Mouse (Mus musculus): ENCODE data around the gene Trim42. TPM values are rescaled to one million over a fixed set of nuclear protein-coding genes. Genes with fewer than 3 reads are reported as not detected.

Gene Trim42
- not detected for polyA plus RNA-seq (2021)

GRCm38 (mm10) chr9:97369591-97369990, at the start of gene Trim42:
Trim42 (minus strand) TSS chr9:97369958.
- ATAC-seq (no peak), DNase-seq (ENCODE audit: low read depth, low spot score) (no peak)
- H3K27me3 ChIP-seq, result peaks cover 33% of the 10 kb centered on the region
- POLR2A ChIA-PET, result no interaction called here
- TF ChIP-seq CTCF (IDR thresholded peaks at IDR 0.05), result no peak
- in situ Hi-C loops (cut with MboI; ENCODE audit: low pct_unique_long_range_greater_than_20kb), result no loop called here
- CTCF ChIA-PET, result no interaction called here

- in situ Hi-C loops (cut with MboI; ENCODE audit: low pct_unique_long_range_greater_than_20kb), result no loop called here
- POLR2A ChIA-PET, result no interaction called here
- ATAC-seq, result no peak
- CTCF ChIA-PET, result no interaction called here
- no peak for DNase-seq (ENCODE audit: low read depth, low spot score)
- no peaks in the 10 kb centered on the region for H3K27me3 ChIP-seq
- TF ChIP-seq CTCF (IDR thresholded peaks at IDR 0.05), result no peak
These were observed 45.3 kb upstream of the Trim42 start for GRCm38 (mm10) chr9:97414876-97415668.

DNA sequence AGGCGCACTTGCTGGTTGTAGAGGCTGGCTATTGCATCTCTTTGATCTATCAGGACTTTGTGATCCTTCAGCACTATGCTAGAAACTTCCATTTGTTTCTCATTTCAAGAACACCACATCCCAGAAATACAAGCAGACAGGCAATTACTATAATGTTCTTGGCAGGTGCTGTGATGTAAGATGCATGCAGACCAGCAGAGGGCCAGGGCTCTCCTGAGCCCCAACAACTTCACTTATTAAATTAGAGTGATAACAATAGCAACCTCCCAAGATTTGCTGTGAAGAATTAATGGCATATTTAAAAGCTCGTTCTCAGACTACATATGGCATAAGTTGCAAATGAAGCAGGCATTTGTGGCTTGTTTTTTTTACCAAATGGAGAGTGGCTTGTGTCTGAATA, 38.4 kb upstream of the Trim42 start:
- ATAC-seq (no peak), DNase-seq (ENCODE audit: low read depth, low spot score) (no peak)
- ChIA-PET CTCF (no interaction called here), POLR2A (no interaction called here)
- in situ Hi-C loops (cut with MboI; ENCODE audit: low pct_unique_long_range_greater_than_20kb), result no loop called here
- no peaks in the 10 kb centered on the region for H3K27me3 ChIP-seq
- TF ChIP-seq CTCF (IDR thresholded peaks at IDR 0.05), result peak; percentile 30

- ATAC-seq (no peak), DNase-seq (ENCODE audit: low read depth, low spot score) (no peak)
- no peak for TF ChIP-seq CTCF (IDR thresholded peaks at IDR 0.05)
- in situ Hi-C loops (cut with MboI; ENCODE audit: low pct_unique_long_range_greater_than_20kb), result no loop called here
- ChIA-PET POLR2A (no interaction called here), CTCF (interaction anchor here (1.1 kb wide), 1 partner anchor 21 kb away, joined by 3 read pairs; no protein-coding TSS in a partner anchor)
- peaks cover 18% of the 10 kb centered on the region for H3K27me3 ChIP-seq
These were observed 13.3 kb downstream of the Trim42 start for GRCm38 (mm10) chr9:97356441-97356840.

DNA sequence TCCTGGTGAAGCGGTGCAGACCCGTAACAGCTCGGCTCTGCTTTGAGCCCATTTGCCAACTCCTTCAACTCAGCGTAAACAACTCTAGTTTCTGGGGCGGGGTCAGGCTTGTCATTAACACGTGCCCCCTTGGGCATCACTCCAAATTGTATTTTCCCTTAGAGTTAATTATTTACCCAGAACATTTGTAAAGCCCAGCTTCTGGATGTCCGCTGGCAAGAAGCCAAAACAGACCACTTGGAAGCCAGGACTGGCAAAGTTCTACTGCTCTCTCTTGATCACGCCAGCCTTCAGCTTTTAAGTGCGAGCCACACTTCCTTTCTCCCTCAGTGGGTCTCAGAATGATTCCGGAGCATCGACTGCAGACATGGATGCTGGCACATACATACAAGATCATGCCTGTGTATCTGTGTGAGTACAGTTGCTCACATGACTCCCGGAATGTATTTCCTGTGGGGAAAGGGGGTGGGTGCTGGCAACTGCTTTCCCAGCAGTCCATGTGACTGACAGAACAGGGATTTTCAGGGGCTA, 24.9 kb downstream of the Trim42 start:
- in situ Hi-C loops (cut with MboI; ENCODE audit: low pct_unique_long_range_greater_than_20kb), result no loop called here
- ChIA-PET POLR2A (no interaction called here), CTCF (no interaction called here)
- TF ChIP-seq CTCF (IDR thresholded peaks at IDR 0.05), result no peak
- ATAC-seq (no peak), DNase-seq (ENCODE audit: low read depth, low spot score) (no peak)
- peaks cover 1% of the 10 kb centered on the region for H3K27me3 ChIP-seq

- no peak for ATAC-seq
- no peak for TF ChIP-seq CTCF (IDR thresholded peaks at IDR 0.05)
- in situ Hi-C loops (cut with MboI; ENCODE audit: low pct_unique_long_range_greater_than_20kb), result no loop called here
- DNase-seq (ENCODE audit: low read depth, low spot score), result no peak
- no peaks in the 10 kb centered on the region for H3K27me3 ChIP-seq
- ChIA-PET CTCF (no interaction called here), POLR2A (no interaction called here)
These were observed 28.0 kb downstream of the Trim42 start for GRCm38 (mm10) chr9:97341772-97342171.

DNA sequence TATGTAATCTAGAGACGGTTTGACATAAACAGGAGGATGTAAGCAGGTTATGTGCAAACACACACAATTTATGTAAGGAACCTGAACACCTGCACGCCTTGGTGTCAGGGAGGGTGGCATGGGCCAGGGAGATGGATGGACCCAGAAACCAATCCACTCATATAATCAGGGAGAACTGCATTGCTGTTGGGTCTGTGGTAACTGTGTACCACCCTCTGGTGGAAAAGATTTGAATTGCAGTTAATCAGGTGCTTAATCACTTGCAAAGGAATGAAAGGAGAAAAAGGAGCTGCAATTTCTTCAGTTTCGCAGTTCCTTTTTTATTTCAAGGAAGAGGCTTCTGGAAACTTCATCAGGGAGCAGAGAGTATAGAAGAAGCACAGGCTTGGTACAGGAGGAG, 46.9 kb downstream of the Trim42 start:
- H3K27me3 ChIP-seq, result peaks cover 18% of the 10 kb centered on the region
- in situ Hi-C loops (cut with MboI; ENCODE audit: low pct_unique_long_range_greater_than_20kb), result loop anchor here (25.0 kb wide), 1 partner anchor 411 kb away; no protein-coding TSS in a partner anchor
- no peak for DNase-seq (ENCODE audit: low read depth, low spot score)
- ATAC-seq, result peak; percentile 60
- CTCF ChIA-PET, result interaction anchor here (0.6 to 1.2 kb wide), 4 partner anchors 22 to 254 kb away, joined by 3 to 4 read pairs (median 3); no protein-coding TSS in a partner anchor
- POLR2A ChIA-PET, result no interaction called here
- TF ChIP-seq CTCF (IDR thresholded peaks at IDR 0.05), result peak; percentile 66

DNA sequence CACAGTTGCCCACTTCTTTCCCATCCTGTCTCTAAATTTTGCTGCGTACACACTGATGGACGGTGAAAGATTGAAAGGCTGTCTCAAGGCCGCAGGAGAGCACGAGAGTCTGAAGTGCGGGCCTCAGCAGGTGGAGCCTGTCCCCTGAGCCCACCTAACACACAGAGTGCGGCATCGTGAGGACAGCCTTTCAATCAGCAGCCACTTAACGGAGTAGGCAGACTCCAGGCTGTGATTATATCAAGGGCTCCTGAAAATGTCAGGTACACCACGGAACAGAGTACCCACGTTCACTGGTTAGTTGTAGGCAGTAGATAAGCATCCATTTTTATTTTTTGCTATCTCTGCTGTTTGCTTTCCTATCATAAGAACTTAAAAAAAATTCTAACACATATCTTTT, 47.6 kb downstream of the Trim42 start:
- TF ChIP-seq CTCF (IDR thresholded peaks at IDR 0.05), result no peak
- in situ Hi-C loops (cut with MboI; ENCODE audit: low pct_unique_long_range_greater_than_20kb), result loop anchor here (25.0 kb wide), 1 partner anchor 410 kb away; no protein-coding TSS in a partner anchor
- ATAC-seq (no peak), DNase-seq (ENCODE audit: low read depth, low spot score) (no peak)
- H3K27me3 ChIP-seq, result peaks cover 18% of the 10 kb centered on the region
- ChIA-PET POLR2A (no interaction called here), CTCF (interaction anchor here (1.2 kb wide), 1 partner anchor 253 kb away, joined by 3 read pairs; no protein-coding TSS in a partner anchor)

GRCm38 (mm10) chr9:97315421-97316055, 54.2 kb downstream of the Trim42 start:
- DNase-seq (ENCODE audit: low read depth, low spot score), result no peak
- POLR2A ChIA-PET, result no interaction called here
- in situ Hi-C loops (cut with MboI; ENCODE audit: low pct_unique_long_range_greater_than_20kb), result loop anchor here (25.0 kb wide), 1 partner anchor 403 kb away; no protein-coding TSS in a partner anchor
- peak; percentile 59 for TF ChIP-seq CTCF (IDR thresholded peaks at IDR 0.05)
- CTCF ChIA-PET, result no interaction called here
- no peak for ATAC-seq
- H3K27me3 ChIP-seq, result peaks cover 13% of the 10 kb centered on the region

- no peak for TF ChIP-seq CTCF (IDR thresholded peaks at IDR 0.05)
- DNase-seq (ENCODE audit: low read depth, low spot score) (no peak), ATAC-seq (no peak)
- peaks cover 6% of the 10 kb centered on the region for H3K27me3 ChIP-seq
- POLR2A ChIA-PET, result no interaction called here
- CTCF ChIA-PET, result no interaction called here
- in situ Hi-C loops (cut with MboI; ENCODE audit: low pct_unique_long_range_greater_than_20kb), result loop anchor here (25.0 kb wide), 1 partner anchor 399 kb away; no protein-coding TSS in a partner anchor
These were observed 58.1 kb downstream of the Trim42 start for GRCm38 (mm10) chr9:97311614-97312013.
